ENCODE assay signal across 9 mouse cellular contexts in the genomic region with DNA sequence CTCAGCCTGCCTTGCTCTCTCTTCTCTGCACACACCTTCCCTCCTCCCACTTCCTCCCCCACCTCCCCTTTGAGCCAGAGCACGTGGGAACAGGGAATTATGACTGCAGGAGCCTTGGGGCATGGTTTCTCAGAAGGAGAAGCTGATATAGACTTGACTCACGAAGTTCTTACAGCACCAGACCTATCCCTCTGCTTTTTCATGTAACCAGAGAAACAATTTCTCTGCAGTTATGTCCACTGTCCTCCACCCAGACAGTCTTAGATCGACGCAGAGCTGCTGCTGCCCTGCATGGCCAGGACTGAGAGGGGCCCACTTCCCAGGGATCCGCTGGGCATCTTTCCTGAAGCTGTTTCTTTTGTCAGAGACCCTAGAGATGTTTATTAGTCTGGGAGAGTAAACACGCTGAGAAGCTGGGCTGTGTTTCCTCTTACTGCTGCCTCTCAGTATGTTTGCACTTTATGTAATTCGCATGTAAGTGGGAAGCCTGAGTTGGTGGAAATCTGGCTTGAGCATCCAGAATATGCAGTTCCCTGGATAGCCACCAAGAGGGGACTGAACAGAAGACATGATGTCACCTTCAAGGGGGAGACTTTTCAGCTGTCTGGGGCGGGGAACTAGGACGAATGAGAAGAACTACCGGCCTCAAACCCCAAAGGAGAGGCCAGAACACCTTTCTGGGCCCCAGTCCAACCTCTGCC. TPM values are rescaled to one million over a fixed set of nuclear protein-coding genes. Genes with fewer than 3 reads are reported as not detected.
DNase-seq lines count a peak whose midpoint lies in the region; TF ChIP-seq lines count a peak whose summit lies in the region.
"Had no signal": no experiment of that assay in that cellular context is flagged by ENCODE, and none has a peak within 500 bp of the region (broad histone marks: within the 10 kb centered on the region; RNA-seq: fewer than 3 reads in every experiment).

No protein-coding gene starts in this region.

- no peak for TF ChIP-seq CTCF in gastrocnemius, adult 2 months (IDR thresholded peaks at IDR 0.05)

- no peak overlapping the region for H3K4me3 ChIP-seq in gastrocnemius, adult 2 months

- peak overlapping the region; percentile 63 for H3K27ac ChIP-seq in gastrocnemius, adult 2 months
- H3K27ac ChIP-seq: macrophage had no signal

- DNase-seq in gastrocnemius, adult 2 months: no peak
- DNase-seq in gastrocnemius, postnatal 10 days: no peak
- DNase-seq in MN1 (ENCODE audit: low spot score) (peak; percentile 80), adipocyte (ENCODE audit: low spot score) (no peak)
- peak; percentile 64 to 86 for DNase-seq in frontal cortex, postnatal 36 days (ENCODE audit: low spot score in 2 of 2)
- peak; percentile 40 to 70 for DNase-seq in left cerebral cortex, postnatal 10 days (ENCODE audit: extremely low spot score in 1 of 2, low spot score in 2 of 2)
- DNase-seq in right cerebral cortex, postnatal 36 days (ENCODE audit: low spot score in 2 of 2): peak; percentile 67 to 77
- no peak for DNase-seq in urinary bladder, postnatal 10 days (ENCODE audit: low spot score)

- intact Hi-C loops in gastrocnemius, adult 2 months (cut with DNase I): no loop called here
- intact Hi-C loops in left cerebral cortex, postnatal 10 days (cut with DNase I): loop anchor here (2.0 kb wide), 1 partner anchor 55 kb away; the partner anchor contains the start of gene Calm2

RNA-seq across cellular contexts. Expression of gene Calm2, which starts 55.1 kb away (rescaled TPM):
- 100 to 1,000 TPM; 181 to 192 TPM for total RNA-seq in gastrocnemius, adult 2 months (2021)
- total RNA-seq in gastrocnemius, postnatal 10 days (2021): 100 to 1,000 TPM; 298 to 346 TPM
- total RNA-seq in left cerebral cortex, postnatal 10 days (2021): 1,000 to 10,000 TPM; 2,409 to 2,430 TPM

Comparison
In these comparisons a context has a peak if more than half of its experiments do, and no peak if none do; other contexts are left out.
1. DNase-seq: peak in MN1 (single experiment), frontal cortex, postnatal 36 days (2 of 2), left cerebral cortex, postnatal 10 days (2 of 2) and right cerebral cortex, postnatal 36 days (2 of 2); none in gastrocnemius, adult 2 months (single experiment), gastrocnemius, postnatal 10 days (single experiment), urinary bladder, postnatal 10 days (single experiment) and adipocyte (single experiment).
2. RNA of gene Calm2, which starts 55.1 kb away (total RNA-seq): 2,409 to 2,430 TPM in left cerebral cortex, postnatal 10 days; 298 to 346 TPM in gastrocnemius, postnatal 10 days and 181 to 192 TPM in gastrocnemius, adult 2 months; every median in the first group is over 4 times any median in the second.